ENCODE assay signal across 9 mouse cellular contexts in the genomic region with DNA sequence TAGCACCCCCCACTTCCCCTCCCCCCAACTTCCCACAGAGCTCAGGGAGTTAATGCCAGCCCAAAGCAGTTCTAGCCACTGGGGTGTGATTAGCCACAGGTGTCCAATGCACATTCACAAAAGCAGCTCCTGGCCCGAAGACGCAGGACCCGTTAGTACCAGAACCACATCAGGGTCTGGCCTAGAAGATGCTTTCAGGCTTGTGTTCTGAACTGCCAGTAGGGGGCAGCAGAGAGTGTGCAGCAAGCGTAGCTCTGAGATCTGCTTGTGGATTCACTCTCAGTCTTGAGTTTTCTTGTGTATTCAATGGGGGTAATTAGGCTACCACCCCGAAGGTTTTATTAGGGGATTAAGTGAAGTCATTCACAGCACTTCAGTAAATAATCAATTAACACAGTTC. TPM values are rescaled to one million over a fixed set of nuclear protein-coding genes. Genes with fewer than 3 reads are reported as not detected.
DNase-seq lines count a peak whose midpoint lies in the region; ATAC-seq and TF ChIP-seq lines count a peak whose summit lies in the region.
"Had no signal": no experiment of that assay in that cellular context is flagged by ENCODE, and none has a peak within 500 bp of the region (broad histone marks: within the 10 kb centered on the region; RNA-seq: fewer than 3 reads in every experiment).

No protein-coding gene starts in this region.

- no peaks in the 10 kb centered on the region for H3K27me3 ChIP-seq in spleen, adult 2 months (ENCODE audit: control insufficient read depth, insufficient read depth, low read length)
- no peaks in the 10 kb centered on the region for H3K27me3 ChIP-seq in hindbrain, embryonic 15.5 days
- no peaks in the 10 kb centered on the region; the same call in 1 of the 2 replicates for H3K27me3 ChIP-seq in thymus, adult 2 months (ENCODE audit: control insufficient read depth, insufficient read depth, low read length)
- H3K27me3 ChIP-seq: stomach, embryonic 15.5 days had no signal

- peak; percentile 80; the same call in 1 of the 2 replicates for TF ChIP-seq CTCF in spleen, adult 2 months (IDR thresholded peaks at IDR 0.05; ENCODE audit: extremely low read depth, insufficient read depth, insufficient read length, insufficient replicate concordance)
- peak; percentile 79; the same call in 1 of the 2 replicates for TF ChIP-seq CTCF in thymus, adult 2 months (IDR thresholded peaks at IDR 0.05; ENCODE audit: borderline replicate concordance, control insufficient read depth, extremely low read depth, insufficient read depth, low read length, poor library complexity)

- no peaks in the 10 kb centered on the region for H3K36me3 ChIP-seq in spleen, adult 2 months (ENCODE audit: control insufficient read depth, insufficient read depth, low read length)
- H3K36me3 ChIP-seq in hindbrain, embryonic 15.5 days, result peaks cover 12% of the 10 kb centered on the region; the same call in 1 of the 2 replicates
- H3K36me3 ChIP-seq in thymus, adult 2 months (ENCODE audit: control insufficient read depth, insufficient read depth, low read length), result no peaks in the 10 kb centered on the region
- H3K36me3 ChIP-seq: stomach, embryonic 15.5 days had no signal

- no peak overlapping the region for H3K9ac ChIP-seq in hindbrain, embryonic 15.5 days
- H3K9ac ChIP-seq: stomach, embryonic 15.5 days had no signal

- no peak overlapping the region for H3K27ac ChIP-seq in spleen, adult 2 months (ENCODE audit: insufficient read depth, low read length)
- no peak overlapping the region for H3K27ac ChIP-seq in hindbrain, embryonic 15.5 days (replicated peaks)
- no peak overlapping the region for H3K27ac ChIP-seq in thymus, adult 2 months (ENCODE audit: control insufficient read depth, insufficient read depth, low read length)
- H3K27ac ChIP-seq: stomach, embryonic 15.5 days had no signal

- no peak overlapping the region for H3K4me2 ChIP-seq in hindbrain, embryonic 15.5 days
- H3K4me2 ChIP-seq: stomach, embryonic 15.5 days had no signal

- H3K4me1 ChIP-seq in spleen, adult 2 months (ENCODE audit: control insufficient read depth, insufficient read depth, insufficient read length), result no peaks in the 10 kb centered on the region
- H3K4me1 ChIP-seq in hindbrain, embryonic 15.5 days (replicated peaks), result peaks cover 17% of the 10 kb centered on the region
- no peaks in the 10 kb centered on the region for H3K4me1 ChIP-seq in thymus, adult 2 months (replicated peaks; ENCODE audit: control insufficient read depth, insufficient read depth, low read length)
- H3K4me1 ChIP-seq: stomach, embryonic 15.5 days had no signal

- peak; percentile 64 for DNase-seq in gastrocnemius, postnatal 10 days
- no peak for DNase-seq in gastrocnemius, adult 8-10 months (ENCODE audit: low spot score in 2 of 2)
- peak; percentile 36 to 50 for DNase-seq in spleen, adult 2 months (ENCODE audit: low read depth in 1 of 2, low spot score in 2 of 2)
- no peak for DNase-seq in spleen, adult 12 weeks (ENCODE audit: low spot score)
- peak; percentile 66 for DNase-seq in cerebellum, adult 9-11 months
- peak; percentile 79 for DNase-seq in mesoderm, embryonic 11.5 days (ENCODE audit: low read depth, low spot score)
- peak; percentile 50 for DNase-seq in thymus, adult 2 months

- 10% methylated on average over 5 of the region's 5 CpGs for WGBS in spleen, adult 2 months
- 15% methylated on average over 5 of the region's 5 CpGs for WGBS in hindbrain, embryonic 15.5 days
- WGBS in thymus, adult 2 months, result 11% methylated on average over 5 of the region's 5 CpGs

- peak; percentile 46; the same call in 1 of the 2 replicates for ATAC-seq in hindbrain, embryonic 15.5 days (ENCODE audit: low FRiP score, low read depth)

- H3K4me3 ChIP-seq in spleen, adult 2 months (ENCODE audit: extremely low read depth, insufficient read depth, insufficient read length), result no peak overlapping the region
- H3K4me3 ChIP-seq in hindbrain, embryonic 15.5 days, result no peak overlapping the region
- no peak overlapping the region for H3K4me3 ChIP-seq in thymus, adult 2 months (ENCODE audit: control insufficient read depth, insufficient read depth, low read length)
- H3K4me3 ChIP-seq: stomach, embryonic 15.5 days had no signal

- H3K9me3 ChIP-seq in hindbrain, embryonic 15.5 days, result no peaks in the 10 kb centered on the region
- H3K9me3 ChIP-seq: stomach, embryonic 15.5 days had no signal

- no peak for TF ChIP-seq POLR2A in spleen, adult 2 months (IDR thresholded peaks at IDR 0.05; ENCODE audit: low read depth, low read length)
- TF ChIP-seq POLR2A in thymus, adult 2 months (IDR thresholded peaks at IDR 0.05; ENCODE audit: control insufficient read depth, extremely low read depth, insufficient read depth, low read length, poor library complexity), result no peak

RNA-seq across cellular contexts. Expression of gene Wfs1, which starts 42.6 kb away (rescaled TPM):
- 10 to 100 TPM; 25.4 to 30.2 TPM for total RNA-seq in gastrocnemius, postnatal 10 days (2021)
- 10 to 100 TPM; 51.3 to 68.1 (median 58.9) TPM for total RNA-seq in gastrocnemius, adult 8-10 months (2022)
- 7.2 TPM in 2 replicates for polyA plus RNA-seq in spleen, adult 2 months (2012; rRNA removed)
- polyA plus RNA-seq in hindbrain, embryonic 15.5 days (2015; fragmentation: Nextera tagmentation; extraction: Ambion mirVana), result 8.8 TPM in 2 replicates
- polyA plus RNA-seq in thymus, adult 2 months (2012; rRNA removed), result 7.1 and 8.5 TPM in 2 replicates

Comparison
In these comparisons a context has a peak if more than half of its experiments do, and no peak if none do; other contexts are left out.
1. DNase-seq: peak in gastrocnemius, postnatal 10 days (single experiment), spleen, adult 2 months (2 of 2), cerebellum, adult 9-11 months (single experiment), mesoderm, embryonic 11.5 days (single experiment) and thymus, adult 2 months (single experiment); none in gastrocnemius, adult 8-10 months (0 of 2) and spleen, adult 12 weeks (single experiment).